Mouse (Mus musculus): ENCODE results near the gene Ppfibp1.

GRCm38 (mm10) chr6:146845347-146845746 lies 42.9 kb upstream of the Ppfibp1 start:
- no peak for TF ChIP-seq CTCF (IDR thresholded peaks at IDR 0.05; ENCODE audit: low read depth, low read length)
- TF ChIP-seq POLR2A (IDR thresholded peaks at IDR 0.05; ENCODE audit: extremely low read depth, insufficient read depth, low read length): no peak
